Mouse (Mus musculus): ENCODE results near the gene Cacnb2.
A peak's percentile ranks its signal among the peaks of the same experiment; 100 is the strongest.

The Cacnb2 gene

GRCm38 (mm10) chr2:14801446-14802046 lies 198.7 kb downstream of the Cacnb2 start:
- DNase-seq: no peak

- peak; percentile 6 for DNase-seq
These were observed 204.9 kb downstream of the Cacnb2 start for GRCm38 (mm10) chr2:14807650-14808347.

DNA sequence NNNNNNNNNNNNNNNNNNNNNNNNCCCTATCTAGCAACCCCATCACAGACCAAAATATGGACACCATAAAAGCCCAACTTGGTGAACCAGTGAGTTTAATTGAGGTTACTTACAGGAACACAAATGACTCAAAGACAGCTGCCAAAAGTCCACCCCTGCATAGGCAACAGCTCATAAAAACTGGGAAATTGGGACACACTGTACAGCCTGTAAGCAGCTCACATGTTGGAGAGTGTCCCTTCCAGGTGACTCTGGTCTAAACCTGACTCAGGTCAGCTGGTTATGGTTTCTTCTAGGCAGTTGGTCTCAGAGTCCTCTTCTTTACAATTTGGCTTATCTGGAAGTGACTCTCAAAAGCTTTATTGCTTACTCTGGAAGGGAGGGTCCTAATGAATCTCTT lies 212.1 kb downstream of the Cacnb2 start:
- DNase-seq: no peak

DNA sequence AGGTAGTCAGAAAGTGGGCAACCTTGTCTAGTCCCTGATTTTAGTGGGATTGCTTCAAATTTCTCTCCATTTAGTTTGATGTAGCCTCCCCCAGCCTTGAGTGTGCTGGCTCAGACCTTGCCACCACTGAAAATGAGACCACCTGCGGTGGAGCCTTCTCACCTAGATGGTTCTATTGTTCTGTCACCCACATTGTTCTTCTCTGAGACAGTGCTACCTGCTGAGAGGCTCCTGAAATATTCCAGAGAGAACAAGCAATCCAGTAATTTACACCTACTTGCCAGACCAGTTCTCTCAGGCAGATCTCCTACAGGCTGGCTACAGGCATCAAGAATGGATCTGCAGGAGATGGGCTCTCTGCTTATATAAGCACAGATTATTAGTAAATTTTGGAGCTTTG lies 215.8 kb downstream of the Cacnb2 start:
- DNase-seq: no peak

DNA sequence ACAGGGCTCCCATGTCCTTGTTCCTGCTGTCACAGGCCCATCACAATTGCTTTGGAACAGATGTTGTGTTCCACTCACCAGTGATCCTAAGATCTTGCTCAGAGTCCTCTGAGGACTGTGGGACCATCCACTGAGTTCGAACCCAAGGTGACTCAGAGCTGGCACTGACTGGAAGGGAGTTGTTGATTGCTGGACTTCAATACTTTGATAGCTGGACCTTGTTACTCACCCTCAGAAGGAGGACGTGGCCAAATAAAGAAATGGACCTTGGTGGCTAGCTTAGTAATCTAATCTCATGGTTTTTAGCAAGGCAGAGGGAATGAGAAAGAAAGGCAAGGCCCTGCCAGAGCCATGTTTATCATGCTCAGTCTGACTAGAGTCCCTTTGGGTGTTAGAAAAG lies 218.1 kb downstream of the Cacnb2 start:
- no peak for DNase-seq

DNA sequence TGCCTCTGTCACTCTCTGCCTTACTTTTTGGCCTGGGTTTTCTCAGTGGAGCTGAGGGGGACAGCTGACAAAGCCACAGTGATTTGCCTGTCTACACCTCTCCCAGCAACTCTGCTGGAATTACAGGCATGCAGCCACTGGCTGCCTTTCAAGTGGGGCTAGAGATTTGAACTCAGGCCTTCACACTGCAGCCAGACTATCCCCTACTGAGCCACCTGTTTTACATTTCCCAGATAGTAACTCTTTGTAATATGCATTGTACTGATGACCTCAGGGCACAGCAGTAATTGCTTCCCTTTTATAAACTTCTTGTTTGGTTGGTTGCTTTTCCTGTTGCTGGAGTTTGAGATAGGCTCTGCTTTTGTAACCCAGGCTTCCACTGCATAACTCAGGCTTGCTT lies 220.2 kb downstream of the Cacnb2 start:
- peak; percentile 45 for DNase-seq

- DNase-seq: peak; percentile 91
These were observed 221.0 kb downstream of the Cacnb2 start for GRCm38 (mm10) chr2:14823816-14824348.

DNA sequence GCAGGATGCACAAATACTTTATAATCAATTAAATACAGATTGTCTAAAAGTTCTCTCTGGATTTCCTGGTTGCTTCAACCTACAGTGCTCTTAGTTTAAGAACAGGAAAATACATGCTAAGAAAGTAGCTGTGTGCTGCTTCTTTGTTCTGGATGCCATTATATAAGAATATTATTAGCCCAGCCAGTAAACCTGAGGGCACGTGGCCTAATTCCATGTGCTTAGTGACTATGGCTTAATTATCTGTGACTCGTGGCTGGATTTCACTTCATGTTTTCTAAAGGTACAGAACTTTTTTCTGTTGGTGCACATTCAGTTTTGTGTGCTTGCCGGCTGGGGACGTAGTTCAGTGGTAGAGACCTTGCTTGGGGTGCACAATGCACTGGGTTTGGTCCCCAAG lies 222.3 kb downstream of the Cacnb2 start:
- no peak for DNase-seq

DNA sequence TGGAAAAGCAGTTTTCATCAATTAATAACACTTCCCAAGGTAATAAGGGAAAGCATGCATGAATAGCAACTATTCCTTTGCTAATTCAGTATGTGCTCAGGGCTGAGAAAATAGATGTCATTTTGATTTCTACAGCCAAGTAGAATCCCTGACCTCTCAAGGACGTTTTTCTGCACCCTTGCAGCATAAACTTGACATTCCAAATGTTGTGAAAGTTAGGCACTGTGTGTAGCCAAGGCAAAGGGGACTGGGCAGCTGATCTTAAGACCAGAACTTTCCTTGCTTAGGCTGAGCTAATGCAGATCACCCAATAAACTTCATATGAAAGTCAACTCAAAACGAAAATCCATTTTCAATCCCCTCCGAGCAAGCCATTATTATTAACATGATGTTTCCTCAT lies 226.6 kb downstream of the Cacnb2 start:
- no peak for DNase-seq

GRCm38 (mm10) chr2:14831308-14831707 lies 228.4 kb downstream of the Cacnb2 start:
- DNase-seq: no peak

GRCm38 (mm10) chr2:14834700-14835317 lies 231.9 kb downstream of the Cacnb2 start:
- no peak for DNase-seq

GRCm38 (mm10) chr2:14841272-14841671 lies 238.4 kb downstream of the Cacnb2 start:
- DNase-seq: no peak

GRCm38 (mm10) chr2:14846727-14847126 lies 243.8 kb downstream of the Cacnb2 start:
- no peak for DNase-seq

DNA sequence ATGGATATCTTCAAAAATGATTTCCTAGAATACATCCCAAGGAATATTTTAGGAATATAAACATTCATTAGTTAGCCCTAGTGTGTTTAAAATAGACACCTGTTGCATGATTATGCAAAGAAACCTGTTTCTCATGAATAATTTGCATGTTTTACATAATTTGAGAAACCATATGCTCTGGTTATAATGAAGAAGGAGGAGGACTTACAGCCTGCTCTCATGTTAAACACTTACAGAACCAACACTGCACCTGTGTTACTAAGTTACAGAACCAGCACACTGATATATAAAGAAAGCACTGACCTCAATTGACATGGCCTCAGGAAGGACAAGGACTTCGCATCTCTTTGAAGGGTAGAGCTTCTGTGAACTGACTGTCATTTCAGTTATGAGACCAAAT lies 244.3 kb downstream of the Cacnb2 start:
- DNase-seq: no peak

- no peak for DNase-seq
These were observed 247.9 kb downstream of the Cacnb2 start for GRCm38 (mm10) chr2:14850831-14851230.

DNA sequence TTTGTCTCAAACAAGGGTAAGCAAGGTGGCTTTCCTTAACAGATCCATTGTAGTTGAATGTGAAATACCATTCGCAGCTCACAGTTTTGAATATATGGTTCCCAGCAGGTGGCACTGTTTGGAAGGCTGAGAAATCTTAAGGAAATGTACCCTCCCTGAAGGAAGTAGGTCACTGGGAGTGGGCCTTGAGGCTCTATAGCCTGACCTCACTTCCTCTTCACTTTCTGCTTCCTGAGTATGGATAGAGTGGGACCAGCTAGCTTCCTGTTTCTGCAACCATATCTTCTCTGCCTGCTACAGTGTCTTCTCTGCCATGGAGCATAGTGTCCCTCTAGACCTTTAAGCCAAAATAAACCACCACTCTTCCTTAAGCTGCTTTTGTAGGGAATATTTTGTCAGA lies 248.5 kb downstream of the Cacnb2 start:
- peak; percentile 54 for DNase-seq

- no peak for DNase-seq
These were observed 251.2 kb downstream of the Cacnb2 start for GRCm38 (mm10) chr2:14854054-14854453.

DNA sequence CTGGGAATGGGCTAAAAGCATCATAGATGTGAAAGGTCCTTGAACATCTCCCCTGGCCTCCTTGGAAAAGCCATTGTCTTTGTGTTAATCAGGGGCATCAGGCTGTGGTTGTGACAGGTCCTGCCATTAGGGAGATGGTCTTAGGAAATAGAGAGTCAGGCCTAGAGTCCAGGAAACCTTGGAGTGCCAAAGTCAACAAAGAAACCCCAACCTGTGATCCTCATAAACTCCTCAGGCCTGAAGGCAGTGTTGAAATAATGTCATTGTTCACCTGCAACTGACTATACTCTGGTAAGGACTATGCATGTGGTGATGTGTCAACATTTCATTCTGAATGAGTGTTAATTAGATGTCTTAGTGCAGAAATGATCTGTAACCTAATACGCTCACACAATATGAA lies 255.4 kb downstream of the Cacnb2 start:
- no peak for DNase-seq

DNA sequence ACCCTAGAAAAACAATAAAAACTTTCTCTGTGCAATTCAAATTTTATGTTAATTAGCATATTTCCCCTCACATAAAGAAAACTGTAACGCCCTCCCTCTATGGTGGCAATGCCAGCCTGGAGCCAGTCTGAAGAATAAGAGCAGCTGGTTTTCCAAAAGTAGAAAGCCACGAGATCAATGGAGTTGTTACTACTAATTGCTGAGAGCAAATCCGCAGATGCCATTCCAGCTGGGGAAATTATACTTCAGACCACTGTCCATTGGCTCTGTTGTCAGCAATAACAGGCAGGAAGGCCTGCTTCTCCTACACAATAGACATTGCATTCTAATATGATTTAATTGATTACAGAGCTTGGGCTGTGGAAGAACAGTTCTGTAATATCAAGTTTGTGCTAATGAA lies 257.5 kb downstream of the Cacnb2 start:
- no peak for DNase-seq

GRCm38 (mm10) chr2:14861613-14862012 lies 258.7 kb downstream of the Cacnb2 start:
- DNase-seq: no peak

DNA sequence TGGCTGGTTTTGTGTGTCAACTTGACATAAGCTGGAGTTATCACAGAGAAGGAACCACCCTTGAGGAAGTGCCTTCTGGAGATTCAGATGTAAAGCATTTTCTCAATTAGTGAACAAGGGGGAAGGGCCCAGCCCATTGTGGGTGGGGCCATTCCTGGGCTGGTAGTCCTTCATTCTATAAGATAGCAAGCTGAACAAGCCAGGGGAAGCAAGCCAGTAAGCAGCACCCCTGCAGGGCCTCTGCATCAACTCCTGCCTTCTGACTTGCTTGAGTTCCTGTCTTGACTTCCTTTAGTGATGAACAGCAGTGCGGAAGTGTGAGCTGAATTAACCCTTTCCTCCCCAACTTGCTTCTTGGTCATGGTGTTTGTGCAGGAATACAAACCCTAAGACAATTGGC lies 260.1 kb downstream of the Cacnb2 start:
- no peak for DNase-seq

DNA sequence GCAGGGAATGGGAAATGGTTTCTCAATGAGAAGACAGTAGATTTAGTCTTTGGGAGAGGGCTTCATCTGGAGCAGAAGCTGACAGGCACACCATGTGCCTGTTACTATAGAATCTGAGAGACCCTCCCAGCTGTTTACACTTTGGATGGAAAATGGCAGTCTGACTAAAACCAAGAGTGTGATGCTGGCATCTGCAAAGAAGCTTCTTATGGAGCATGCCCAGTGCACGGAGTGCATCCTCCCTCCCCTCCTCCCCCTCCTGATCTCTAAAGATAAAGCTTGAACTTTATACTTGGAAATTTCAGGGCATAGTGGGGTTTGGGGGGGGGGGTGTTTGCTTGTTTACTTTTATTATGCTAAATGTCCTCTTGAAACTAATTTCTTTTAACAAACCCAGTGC lies 270.2 kb downstream of the Cacnb2 start:
- DNase-seq: no peak

- no peak for DNase-seq
These were observed 270.9 kb downstream of the Cacnb2 start for GRCm38 (mm10) chr2:14873701-14874181.

All from lung, postnatal 10 days (tissue).